Mouse (Mus musculus) thymus, postnatal 36 days (tissue): ENCODE measurements at regions not wholly inside any gene's neighbourhood (a gene's known extent, or its start where the extent isn't known, plus 50 kb on each side); places are given as distances from the start of the nearest gene placed in this dataset.

Experiments used
- DNase-seq, 2 experiments: peaks; one replicate each; pipeline ENCODE4 v3.0.0; 2022; ENCODE audit warnings: mixed read lengths in 2 of 2

DNA sequence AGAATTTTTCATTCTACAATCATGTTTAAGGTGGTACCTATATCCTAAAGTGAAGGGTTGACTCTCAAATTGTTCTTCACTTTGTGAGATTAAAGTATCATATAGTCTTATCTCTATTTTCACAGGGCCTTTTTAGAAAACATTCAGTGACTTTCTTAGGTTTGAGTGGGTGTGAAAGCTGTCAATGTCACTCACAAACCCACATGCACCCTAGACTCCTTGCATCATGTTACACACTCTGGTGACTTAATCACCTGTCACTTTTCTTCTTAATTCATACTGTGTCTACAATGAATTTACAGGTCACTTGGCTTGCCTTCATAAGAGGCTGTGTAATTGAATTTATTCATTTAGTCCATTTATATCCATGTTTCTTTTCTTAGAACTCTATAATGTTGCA, 1026.8 kb upstream of the Alcam start:
- DNase-seq = no peak

- no peak for DNase-seq
Observed at GRCm38 (mm10) chr16:53439511-53439910, 985.6 kb upstream of the Alcam start.

DNA sequence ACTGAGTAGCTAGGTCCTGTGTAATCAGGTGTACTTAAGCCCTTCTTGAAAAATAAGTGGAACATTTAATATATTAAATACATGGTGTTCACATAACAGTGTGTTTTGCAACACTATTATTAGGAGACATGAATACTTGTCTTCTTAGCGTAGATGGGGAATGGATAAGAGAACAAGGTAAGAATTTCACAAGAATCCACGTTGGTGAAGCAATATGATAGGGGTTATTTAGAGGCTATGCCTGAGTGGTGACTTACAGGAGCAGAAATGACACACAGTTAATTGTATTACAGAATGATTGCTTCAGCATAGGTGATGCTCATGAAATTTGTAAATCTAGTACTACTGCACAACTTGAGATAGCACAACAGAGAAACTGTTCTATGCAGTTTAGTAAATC, 964.5 kb upstream of the Alcam start:
- no peak for DNase-seq

GRCm38 (mm10) chr16:53385176-53385575, 931.3 kb upstream of the Alcam start:
- DNase-seq = no peak

GRCm38 (mm10) chr16:53342153-53342552, 888.3 kb upstream of the Alcam start:
- no peak for DNase-seq

DNA sequence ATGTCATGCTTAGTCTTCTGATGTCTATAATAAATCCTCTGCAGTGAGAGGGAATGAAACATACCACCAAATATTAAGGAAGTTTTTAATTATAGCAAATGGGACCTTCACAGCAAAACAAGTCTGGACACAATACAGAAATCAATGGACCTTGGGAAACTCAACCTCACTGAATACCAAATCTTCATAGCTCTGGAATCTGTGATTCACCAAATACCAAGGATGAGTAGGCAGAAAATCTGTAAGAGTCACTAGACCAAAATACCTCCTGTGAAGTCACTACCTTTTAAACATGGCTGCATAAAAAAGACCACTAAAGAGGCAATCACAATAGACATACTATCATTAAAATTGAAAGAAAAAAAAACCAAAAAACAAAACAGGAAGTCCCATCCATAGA, 872.5 kb upstream of the Alcam start:
- no peak for DNase-seq

DNA sequence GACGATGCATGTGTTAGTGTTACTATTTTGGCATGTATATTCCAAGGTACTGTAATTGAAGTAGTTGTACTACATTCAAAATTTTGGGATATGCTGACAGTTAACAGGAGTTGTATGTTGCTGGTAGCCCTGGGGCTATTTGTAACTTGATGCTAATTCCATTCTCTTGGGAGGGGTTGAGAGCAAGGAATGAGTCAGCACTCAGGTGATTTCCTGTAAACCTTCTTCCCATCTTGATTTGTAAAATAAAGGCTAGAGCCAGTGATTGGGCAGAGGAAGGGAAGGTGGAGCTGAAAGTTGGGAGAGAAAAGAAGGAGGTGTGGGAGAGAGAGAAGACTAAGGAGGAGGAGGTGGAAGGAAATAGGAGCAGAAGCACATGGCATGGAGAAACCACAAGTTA, 838.2 kb upstream of the Alcam start:
- DNase-seq = no peak

DNA sequence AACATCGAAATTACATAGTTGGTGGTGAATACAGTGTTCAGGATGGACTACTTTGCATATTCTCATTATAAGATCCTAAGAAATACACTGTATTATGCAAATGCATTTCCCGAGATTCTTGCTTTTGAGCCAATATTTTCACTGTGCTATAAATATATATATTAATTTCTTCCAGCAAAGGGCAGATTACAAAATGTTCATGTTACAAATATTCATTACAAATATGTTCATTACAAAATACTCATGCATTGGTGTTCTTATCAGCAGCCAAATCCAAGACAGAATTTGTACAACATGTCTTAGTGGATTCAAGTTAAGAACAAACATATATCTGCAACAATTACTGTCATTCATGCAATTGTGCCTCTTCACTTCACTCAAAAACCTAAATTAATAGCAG, 828.1 kb upstream of the Alcam start:
- DNase-seq = no peak

DNA sequence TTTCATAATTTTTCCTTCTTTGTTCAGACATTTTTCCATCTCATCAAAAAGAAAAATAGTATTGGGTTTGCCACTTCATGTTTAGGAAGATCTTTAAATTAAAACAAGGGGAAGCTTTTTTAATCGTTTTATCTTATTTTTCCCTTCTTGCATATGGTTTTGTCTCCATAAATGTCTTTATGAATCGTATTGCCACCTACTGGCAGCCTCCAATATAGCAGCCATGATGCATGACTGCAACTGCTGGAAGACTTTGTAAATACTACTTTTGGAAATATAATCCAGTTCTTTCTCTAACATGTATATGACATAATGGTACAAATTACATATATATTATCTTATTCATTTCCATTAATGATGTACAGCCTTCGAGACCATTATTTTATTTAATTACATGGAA, 812.2 kb upstream of the Alcam start:
- peak in 1 of 2 experiments; percentile 8 for DNase-seq

- DNase-seq = no peak
Observed at GRCm38 (mm10) chr16:53245365-53245764, 791.5 kb upstream of the Alcam start.

- DNase-seq = no peak
Observed at GRCm38 (mm10) chr16:53242126-53242537, 788.3 kb upstream of the Alcam start.

DNA sequence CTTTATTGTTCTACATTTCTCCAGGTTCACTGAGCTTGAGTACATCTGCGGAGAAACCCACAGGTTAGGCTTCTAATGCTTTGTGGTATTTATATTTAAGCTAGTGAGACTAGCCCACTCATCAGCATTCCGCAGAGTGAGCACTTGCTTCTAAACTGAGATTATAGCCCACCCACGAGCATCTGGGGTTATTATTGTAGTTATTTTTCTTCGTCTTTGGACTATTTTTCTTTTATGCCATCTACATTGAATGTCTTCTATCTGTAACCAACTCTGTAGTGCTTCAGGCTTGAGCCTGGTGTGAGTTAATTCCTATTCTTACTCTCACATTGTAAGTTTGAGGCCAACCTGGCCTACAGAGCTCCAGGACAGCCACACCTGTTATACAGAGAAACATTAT, 765.0 kb upstream of the Alcam start:
- DNase-seq = no peak

DNA sequence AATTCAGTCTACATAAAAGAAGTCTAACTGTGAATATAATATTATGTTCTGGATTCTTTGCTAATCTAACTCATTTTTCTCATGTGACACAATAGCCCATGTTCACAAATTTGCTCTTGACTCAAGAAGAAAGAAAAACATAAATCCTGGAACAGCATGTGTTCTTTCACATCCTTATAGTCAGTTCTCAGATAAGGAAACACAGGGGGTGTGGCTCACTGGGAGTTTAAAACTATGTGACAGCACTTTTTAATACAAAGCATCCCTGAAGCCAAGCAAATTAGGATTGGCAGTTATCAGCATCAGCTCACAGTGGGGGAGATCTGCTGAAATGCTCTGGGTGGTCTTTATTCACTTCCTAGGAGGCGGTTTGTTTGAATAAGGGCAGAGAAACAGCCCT, 747.6 kb upstream of the Alcam start:
- no peak for DNase-seq

DNA sequence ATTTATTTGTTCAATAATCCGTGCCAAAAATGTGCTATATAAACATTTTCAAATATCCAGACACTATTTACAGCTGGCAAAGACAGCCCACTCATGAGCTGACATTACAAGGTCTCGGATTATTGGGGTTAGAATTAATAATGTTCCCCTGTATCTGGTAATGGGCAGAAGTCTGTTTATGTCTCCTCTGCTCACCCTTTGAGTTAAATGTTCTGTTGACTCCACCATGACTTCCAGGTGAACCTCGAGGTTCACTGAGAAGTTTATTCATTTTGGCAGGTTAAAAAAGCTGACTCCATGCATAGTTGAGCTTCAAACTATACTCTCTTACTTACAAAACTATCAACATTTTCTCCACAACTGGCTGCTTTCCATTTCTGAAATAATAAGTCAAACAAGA, 732.6 kb upstream of the Alcam start:
- no peak for DNase-seq

DNA sequence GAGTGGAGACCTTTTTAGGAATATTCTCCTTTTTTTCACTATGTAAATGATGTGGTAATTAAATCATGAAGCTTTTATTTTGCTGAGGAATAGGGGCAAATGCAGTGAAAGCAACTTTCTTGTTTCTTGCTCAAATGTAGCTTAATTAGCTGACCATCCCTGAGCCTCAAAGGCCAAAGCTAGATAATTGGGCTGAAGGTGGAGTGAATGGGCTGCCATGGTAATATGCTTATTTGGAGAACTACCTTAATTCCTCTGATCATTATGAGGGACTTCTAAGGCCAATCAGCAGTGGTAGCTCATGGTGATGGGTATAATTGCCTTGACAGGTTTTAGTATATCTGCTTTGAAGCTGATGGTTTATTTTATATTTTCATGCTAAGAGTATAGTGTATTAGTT, 702.5 kb upstream of the Alcam start:
- DNase-seq = no peak

DNA sequence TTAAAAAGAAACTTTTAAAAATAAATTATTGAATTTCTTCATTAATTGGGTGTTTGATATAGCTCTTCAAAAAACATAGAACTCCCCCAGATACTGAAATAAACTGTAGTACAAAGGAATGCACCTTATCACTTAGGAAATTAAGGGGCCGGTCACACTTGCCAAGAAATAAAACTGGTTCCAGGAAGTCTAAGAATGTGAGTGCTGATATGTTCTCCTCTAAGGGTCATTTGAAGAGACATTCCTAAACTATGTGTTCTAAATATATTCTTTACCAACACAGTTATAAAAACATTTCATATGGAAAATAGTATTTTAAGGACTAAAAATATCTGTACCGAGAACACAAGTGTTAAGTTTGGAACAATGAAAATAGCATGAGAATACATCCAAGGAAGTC, 676.8 kb upstream of the Alcam start:
- no peak for DNase-seq

DNA sequence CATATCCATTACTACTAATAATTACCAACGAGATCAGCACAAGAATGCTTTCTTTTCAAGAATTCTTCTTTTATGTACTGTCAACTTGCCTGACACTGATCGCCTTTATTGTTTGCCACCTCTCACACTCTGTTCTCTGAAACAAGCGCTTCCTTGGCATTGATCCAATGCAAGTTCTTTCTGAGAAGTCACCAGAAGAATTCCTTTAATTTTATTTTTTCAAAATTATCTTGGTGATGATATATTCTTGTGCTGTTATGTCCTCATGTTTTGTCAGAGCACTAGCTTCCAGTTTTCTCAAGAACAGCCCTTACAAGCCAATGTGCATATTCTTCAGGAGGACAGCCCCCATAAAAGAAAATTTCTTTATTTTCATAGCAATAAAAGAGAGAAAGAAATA, 654.9 kb upstream of the Alcam start:
- no peak for DNase-seq

GRCm38 (mm10) chr16:53095396-53095929, 641.6 kb upstream of the Alcam start:
- no peak for DNase-seq

DNA sequence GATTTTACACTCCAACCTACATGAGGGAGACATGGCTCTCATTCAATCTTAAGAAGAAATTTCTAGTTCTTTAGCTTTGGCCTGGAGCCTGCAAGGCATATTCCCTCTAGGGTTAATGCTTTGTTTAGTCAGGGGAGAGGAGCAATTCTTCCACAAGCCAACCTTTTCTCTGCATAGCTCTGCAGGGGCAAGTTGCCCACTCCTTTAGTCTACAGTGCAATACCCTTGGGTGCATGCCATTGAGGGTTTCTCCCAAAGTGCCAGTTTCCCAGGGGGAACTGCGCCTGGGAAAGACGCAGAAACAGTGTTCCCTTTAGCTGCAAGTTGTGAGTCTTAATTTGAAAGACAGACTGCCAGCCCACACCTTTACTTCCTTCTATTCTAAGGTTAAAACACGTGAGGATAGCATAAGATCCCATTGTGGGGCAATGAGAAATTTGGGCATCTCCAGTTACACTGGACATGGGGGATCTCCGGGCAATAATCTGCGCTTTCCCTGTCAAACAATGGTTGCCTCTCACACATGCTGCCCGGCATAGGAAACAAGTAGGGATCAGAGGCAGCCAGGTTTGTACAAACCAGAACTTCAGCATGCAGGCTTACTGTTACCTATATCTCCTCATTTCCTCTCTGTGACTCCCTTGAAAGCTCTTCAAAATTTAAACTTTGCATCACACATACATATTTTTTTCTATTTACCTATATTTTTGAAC, 620.1 kb upstream of the Alcam start:
- no peak for DNase-seq

DNA sequence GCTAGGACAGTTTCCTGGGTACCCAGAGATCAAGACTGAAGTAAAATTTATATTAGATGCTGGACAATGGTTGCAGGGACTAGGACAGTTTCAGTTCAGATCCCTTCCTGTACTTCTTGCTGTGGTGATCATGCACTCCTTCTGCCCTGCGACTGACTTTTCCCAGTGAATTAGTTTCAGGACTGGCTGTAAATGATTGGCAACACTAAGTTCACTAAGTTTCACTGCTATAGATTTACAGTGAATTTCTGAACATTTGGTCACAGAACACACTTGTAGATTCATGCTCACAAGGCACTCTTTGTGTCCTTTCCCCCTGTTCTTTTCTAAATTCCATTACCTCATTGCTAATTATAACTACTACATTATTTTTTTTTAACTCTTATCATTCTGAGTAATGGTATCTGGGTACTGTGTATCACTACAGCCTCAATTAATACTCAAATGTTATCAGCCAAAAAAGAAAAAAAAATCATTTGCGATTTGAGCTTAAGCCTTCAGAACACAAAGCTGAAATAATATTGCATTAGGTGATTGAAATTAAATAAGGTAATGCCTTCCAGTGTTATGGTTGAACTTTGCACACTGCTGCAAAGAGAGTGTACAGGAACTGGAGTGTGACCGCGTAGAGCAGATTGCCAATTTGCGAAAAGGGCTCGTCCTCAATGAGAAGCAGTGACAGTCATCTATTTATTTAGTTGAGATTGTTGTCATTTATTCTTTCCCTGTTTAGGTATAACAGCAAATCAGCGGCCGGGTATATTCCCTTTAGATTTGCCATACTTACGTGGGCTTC, 618.2 kb upstream of the Alcam start:
- DNase-seq = no peak

GRCm38 (mm10) chr16:53064151-53064550, 610.3 kb upstream of the Alcam start:
- no peak for DNase-seq

GRCm38 (mm10) chr16:53063061-53063460, 609.2 kb upstream of the Alcam start:
- DNase-seq = no peak

DNA sequence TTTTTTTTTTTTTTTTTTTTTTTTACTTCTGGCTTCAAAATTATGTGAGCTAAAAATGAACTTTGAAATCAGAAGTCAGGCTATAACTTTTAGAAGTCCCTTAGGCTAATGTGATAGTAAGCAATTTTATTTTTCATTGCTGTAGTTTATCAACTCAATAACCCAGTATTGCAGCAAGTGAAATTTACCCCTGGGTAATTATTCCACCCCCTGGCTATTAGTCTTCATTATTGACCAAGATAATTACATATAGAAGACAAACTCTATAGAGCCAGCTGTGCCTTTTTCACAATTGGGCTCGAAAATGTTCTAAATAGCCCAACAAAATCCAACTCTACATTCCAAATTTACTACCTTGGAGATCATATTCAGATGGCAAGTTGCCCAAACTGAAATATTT, 572.2 kb upstream of the Alcam start:
- DNase-seq = no peak

GRCm38 (mm10) chr16:53011847-53012246, 558.0 kb upstream of the Alcam start:
- no peak for DNase-seq
